Mouse (Mus musculus): ENCODE measurements at regions not wholly inside any gene's neighbourhood (a gene's known extent, or its start where the extent isn't known, plus 50 kb on each side); places are given as distances from the start of the nearest gene placed in this dataset.
A peak's percentile ranks its signal among the peaks of the same experiment; 100 is the strongest.
"Not testable (repeated sequence)": the region's sequence is repeated elsewhere in the genome, so short reads cannot be mapped to it uniquely, and the experiment has no call there.

GRCm38 (mm10) chr17:49275916-49276315, 152.2 kb upstream of the Mocs1 start:
- DNase-seq (ENCODE audit: extremely low spot score in 1 of 2, low spot score in 1 of 2): no peak

- no peak for DNase-seq (ENCODE audit: extremely low spot score in 1 of 2, low spot score in 1 of 2)
These were observed 149.6 kb upstream of the Mocs1 start for GRCm38 (mm10) chr17:49278541-49278940.

- no peak for DNase-seq (ENCODE audit: extremely low spot score in 1 of 2, low spot score in 1 of 2)
These were observed 149.0 kb upstream of the Mocs1 start for GRCm38 (mm10) chr17:49278973-49279727.

GRCm38 (mm10) chr17:49281344-49281743, 146.8 kb upstream of the Mocs1 start:
- no peak for DNase-seq (ENCODE audit: extremely low spot score in 1 of 2, low spot score in 1 of 2)

- no peak for DNase-seq (ENCODE audit: extremely low spot score in 1 of 2, low spot score in 1 of 2)
These were observed 145.7 kb upstream of the Mocs1 start for GRCm38 (mm10) chr17:49282498-49282897.

- no peak for DNase-seq (ENCODE audit: extremely low spot score in 1 of 2, low spot score in 1 of 2)
These were observed 144.7 kb upstream of the Mocs1 start for GRCm38 (mm10) chr17:49283491-49283890.

GRCm38 (mm10) chr17:49291636-49292035, 136.5 kb upstream of the Mocs1 start:
- no peak for DNase-seq (ENCODE audit: extremely low spot score in 1 of 2, low spot score in 1 of 2)

- DNase-seq (ENCODE audit: extremely low spot score in 1 of 2, low spot score in 1 of 2): no peak
These were observed 123.7 kb upstream of the Mocs1 start for GRCm38 (mm10) chr17:49304461-49304860.

GRCm38 (mm10) chr17:49305116-49305515, 123.0 kb upstream of the Mocs1 start:
- no peak for DNase-seq (ENCODE audit: extremely low spot score in 1 of 2, low spot score in 1 of 2)

GRCm38 (mm10) chr17:49309079-49309478, 119.1 kb upstream of the Mocs1 start:
- peak; percentile 84 to 91 for DNase-seq (ENCODE audit: extremely low spot score in 1 of 2, low spot score in 1 of 2)

- no peak for DNase-seq (ENCODE audit: extremely low spot score in 1 of 2, low spot score in 1 of 2)
These were observed 114.0 kb upstream of the Mocs1 start for GRCm38 (mm10) chr17:49314196-49314595.

GRCm38 (mm10) chr17:49327524-49327923, 100.6 kb upstream of the Mocs1 start:
- DNase-seq (ENCODE audit: extremely low spot score in 1 of 2, low spot score in 1 of 2): no peak

- DNase-seq (ENCODE audit: extremely low spot score in 1 of 2, low spot score in 1 of 2): no peak
These were observed 92.8 kb upstream of the Mocs1 start for GRCm38 (mm10) chr17:49335318-49335717.

GRCm38 (mm10) chr17:49337881-49338280, 90.3 kb upstream of the Mocs1 start:
- DNase-seq (ENCODE audit: extremely low spot score in 1 of 2, low spot score in 1 of 2): no peak

GRCm38 (mm10) chr17:49342636-49343035, 85.5 kb upstream of the Mocs1 start:
- no peak for DNase-seq (ENCODE audit: extremely low spot score in 1 of 2, low spot score in 1 of 2)

- peak; percentile 34 to 73 for DNase-seq (ENCODE audit: extremely low spot score in 1 of 2, low spot score in 1 of 2)
These were observed 81.5 kb upstream of the Mocs1 start for GRCm38 (mm10) chr17:49346701-49347100.

- no peak for DNase-seq (ENCODE audit: extremely low spot score in 1 of 2, low spot score in 1 of 2)
These were observed 78.8 kb upstream of the Mocs1 start for GRCm38 (mm10) chr17:49349328-49349727.

- no peak for DNase-seq (ENCODE audit: extremely low spot score in 1 of 2, low spot score in 1 of 2)
These were observed 69.0 kb upstream of the Mocs1 start for GRCm38 (mm10) chr17:49359212-49359611.

- not testable (repeated sequence) for DNase-seq (ENCODE audit: extremely low spot score in 1 of 2, low spot score in 1 of 2)
These were observed 67.9 kb upstream of the Mocs1 start for GRCm38 (mm10) chr17:49360251-49360650.

GRCm38 (mm10) chr17:49367791-49368190, 60.4 kb upstream of the Mocs1 start:
- no peak for DNase-seq (ENCODE audit: extremely low spot score in 1 of 2, low spot score in 1 of 2)

- DNase-seq (ENCODE audit: extremely low spot score in 1 of 2, low spot score in 1 of 2): no peak
These were observed 59.5 kb upstream of the Mocs1 start for GRCm38 (mm10) chr17:49368476-49369269.

GRCm38 (mm10) chr17:49377626-49378025, 50.5 kb upstream of the Mocs1 start:
- no peak for DNase-seq (ENCODE audit: extremely low spot score in 1 of 2, low spot score in 1 of 2)
